Mouse (Mus musculus): ENCODE data around the gene Lef1.

GRCm38 (mm10) chr3:131065001-131065400 is 45.3 kb upstream of the Lef1 start:
- TF ChIP-seq CTCF (IDR thresholded peaks at IDR 0.05; ENCODE audit: low read depth) = no peak
- no peak for TF ChIP-seq EP300 (IDR thresholded peaks at IDR 0.05; ENCODE audit: low read depth)

Data from liver, embryonic 14.5 days (tissue).